Mouse (Mus musculus) small intestine, adult 2 months (tissue): ENCODE measurements around the gene Abca4.

Experiments used
- CTCF ChIP-seq: fragments of 200-500 bp; IDR thresholded peaks from 2 replicates; pipeline ENCODE4 v1.5.1; 2012; ENCODE audit warnings: low read depth, mild to moderate bottlenecking, control low read depth, inconsistent platforms, low read length, moderate library complexity, mixed read lengths; ENCODE audit not compliant: insufficient replicate concordance, insufficient read length; ENCODE audit errors: extremely low read depth
- POLR2A ChIP-seq: fragments of 200-500 bp; IDR thresholded peaks from 2 replicates; pipeline ENCODE4 v1.6.1; 2012; ENCODE audit warnings: low read depth, mild to moderate bottlenecking, control low read depth, inconsistent platforms, low read length, moderate library complexity

GRCm38 (mm10) chr3:122119733-122120132, 75.5 kb downstream of the Abca4 start:
- no peak for TF ChIP-seq CTCF
- no peak for TF ChIP-seq POLR2A
